Mouse (Mus musculus): ENCODE results near the gene Lgals4.

The Lgals4 gene

DNA sequence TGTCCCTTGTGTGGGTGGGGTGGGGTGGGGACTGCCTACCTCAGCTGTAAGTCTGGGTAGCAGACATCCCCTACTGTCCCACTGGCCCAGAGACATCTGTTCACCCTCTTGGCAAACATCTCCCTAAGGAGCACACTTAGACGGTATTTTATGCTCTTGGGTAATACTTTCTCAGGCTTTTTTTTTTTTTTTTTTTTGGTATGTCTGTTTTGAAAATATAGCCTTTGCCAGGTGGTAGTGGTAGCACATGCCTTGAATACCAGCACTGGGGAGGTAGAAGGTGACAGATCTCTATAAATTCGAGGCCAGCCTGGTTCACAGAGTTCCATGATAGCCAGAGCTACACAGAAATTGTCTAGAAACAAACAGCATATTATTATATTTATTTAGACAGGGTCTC, 9.7 kb upstream of the Lgals4 start:
- no peak for DNase-seq

DNA sequence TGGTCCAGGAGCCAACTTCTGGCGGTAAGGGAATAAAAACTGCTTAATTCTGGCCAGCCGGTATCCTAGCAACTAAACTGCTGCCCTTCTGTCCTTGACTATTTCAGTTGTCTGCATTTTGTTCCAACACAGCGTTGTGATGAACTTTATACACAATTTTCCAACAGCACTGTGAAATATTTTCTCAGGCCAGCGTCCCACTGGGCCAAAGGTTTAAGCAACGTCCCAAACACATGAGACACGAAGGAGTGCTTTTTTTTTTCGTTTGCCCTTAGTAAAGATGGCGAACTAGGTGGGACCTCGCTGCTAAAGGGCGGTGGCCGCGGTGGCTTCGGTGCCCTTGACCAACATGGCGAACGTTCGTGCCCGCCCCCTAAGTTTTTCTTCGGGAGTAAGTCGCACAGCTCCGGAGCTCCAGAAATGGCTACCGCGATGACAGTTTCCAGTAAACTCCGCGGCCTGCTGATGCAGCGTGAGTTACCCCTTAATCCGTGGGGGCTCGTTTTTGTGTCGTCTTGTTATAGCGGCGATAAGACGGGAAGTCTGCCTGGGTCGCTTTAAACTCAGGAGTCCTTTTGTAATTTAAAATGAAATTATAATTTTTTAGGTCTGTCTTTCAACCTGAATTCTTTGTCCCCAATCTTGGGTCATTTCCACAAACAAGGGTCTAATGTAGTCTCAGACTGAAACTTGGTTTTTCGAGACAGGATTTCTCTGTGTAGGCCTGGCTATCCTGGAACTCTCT, 8.5 kb upstream of the Lgals4 start, which contains the start of gene Ech1:
Ech1 (plus strand) TSS at position 277 of the 745 bp plus-strand sequence.
- DNase-seq = peak; percentile 82 to 86

DNA sequence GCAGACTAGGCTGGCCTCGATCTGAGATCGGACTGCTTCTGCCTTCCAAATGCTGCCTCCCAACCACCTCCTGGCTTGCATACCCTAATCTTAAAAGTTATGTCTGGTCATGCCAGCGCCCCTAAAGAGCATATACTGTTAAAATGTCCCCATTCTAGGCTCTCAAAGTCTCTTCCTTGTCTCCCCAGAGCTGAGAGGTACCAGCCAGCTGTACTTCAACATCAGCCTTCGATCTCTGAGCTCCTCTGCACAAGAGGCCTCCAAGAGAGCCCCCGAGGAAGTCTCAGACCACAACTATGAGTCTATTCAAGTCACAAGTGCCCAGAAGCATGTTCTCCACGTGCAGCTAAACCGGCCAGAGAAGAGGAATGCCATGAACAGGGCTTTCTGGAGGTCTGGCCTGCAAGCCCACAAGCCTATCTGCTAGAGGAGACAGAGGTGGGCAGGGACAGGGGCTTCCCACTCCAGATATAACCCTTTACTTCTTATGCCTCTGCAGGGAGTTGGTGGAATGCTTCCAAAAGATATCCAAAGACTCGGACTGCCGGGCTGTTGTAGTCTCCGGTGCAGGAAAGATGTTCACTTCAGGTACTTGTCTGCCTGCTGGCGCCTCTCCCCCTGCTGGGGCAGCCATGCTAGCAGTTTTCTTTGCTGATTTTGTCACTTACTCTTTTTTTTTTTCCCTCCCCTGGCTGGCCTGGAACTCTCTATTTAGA, 7.8 kb upstream of the Lgals4 start:
- DNase-seq = peak in 1 of 2 experiments; percentile 36

DNA sequence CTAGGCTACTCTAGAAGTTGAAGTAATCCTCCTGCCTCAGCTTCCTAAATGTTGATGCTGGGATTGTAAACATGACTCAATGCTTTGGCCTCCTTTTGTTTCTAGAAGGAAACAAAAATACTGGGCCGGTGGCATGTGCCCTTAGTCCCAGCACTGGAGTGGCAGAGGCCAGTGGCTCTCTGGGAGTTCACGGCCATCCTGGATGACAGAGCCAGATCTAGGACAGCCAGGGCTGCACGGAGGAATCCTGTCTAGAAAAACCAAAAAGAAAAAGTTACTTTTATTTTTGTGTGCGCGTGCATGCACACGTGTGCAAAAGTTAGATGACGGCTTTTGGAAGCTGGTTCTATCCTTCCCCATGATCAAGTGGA, 7.3 kb upstream of the Lgals4 start:
- no peak for DNase-seq

DNA sequence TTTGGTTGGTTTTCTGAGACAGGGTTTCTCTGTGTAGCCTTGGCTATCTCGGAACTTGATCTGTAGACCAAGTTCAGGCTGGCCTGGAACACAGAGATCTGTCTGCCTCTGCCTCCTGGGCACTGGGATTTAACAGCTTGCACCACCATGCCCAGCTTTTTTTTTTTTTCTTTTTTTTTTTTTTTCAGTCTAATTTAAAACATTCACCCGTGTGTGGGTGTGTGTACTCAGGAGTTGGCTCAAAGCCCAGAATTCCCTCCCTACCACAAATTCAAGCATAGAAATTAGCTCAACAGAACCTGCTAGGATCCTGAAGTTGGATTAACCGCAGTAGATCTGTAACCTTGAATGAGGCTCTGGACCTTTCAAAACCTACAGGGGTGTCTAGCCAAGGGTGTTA, 6.3 kb upstream of the Lgals4 start:
- no peak for DNase-seq

DNA sequence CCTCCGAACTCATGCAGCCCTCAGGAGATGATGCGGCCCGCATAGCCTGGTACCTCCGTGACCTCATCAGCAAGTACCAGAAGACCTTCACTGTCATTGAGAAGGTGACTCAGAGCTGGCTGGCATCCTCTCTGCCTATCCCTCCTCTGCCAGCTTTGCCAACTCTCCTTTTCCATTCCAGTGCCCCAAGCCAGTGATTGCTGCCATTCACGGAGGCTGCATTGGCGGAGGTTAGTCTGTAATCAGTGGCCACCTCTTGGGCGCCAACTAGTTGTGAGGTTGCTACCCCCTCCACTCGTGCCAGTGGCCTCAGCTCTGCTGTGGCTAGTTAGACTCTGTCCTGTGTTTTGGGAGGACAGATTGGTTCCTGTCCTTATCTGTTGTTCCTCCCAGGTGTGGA, 3.8 kb upstream of the Lgals4 start:
- no peak for DNase-seq

DNA sequence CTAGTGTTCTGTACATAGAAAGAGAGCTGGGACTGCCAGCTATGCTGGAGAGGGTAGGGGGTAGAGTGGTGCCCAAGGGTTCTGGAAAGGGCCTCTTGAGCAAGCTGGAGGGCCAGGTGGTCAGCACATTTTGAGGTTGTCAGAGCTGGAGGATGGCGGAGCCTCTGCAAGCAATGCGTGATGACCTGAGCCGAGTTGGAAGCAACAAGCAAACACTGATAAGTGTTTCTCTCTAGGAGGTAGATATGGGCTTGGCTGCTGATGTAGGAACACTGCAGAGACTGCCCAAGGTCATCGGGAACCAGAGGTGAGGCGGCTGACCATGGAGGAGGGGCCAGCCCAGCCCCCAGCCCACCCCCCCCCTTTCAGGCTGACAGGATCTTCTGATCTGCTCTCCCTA, 2.7 kb upstream of the Lgals4 start:
- no peak for DNase-seq

DNA sequence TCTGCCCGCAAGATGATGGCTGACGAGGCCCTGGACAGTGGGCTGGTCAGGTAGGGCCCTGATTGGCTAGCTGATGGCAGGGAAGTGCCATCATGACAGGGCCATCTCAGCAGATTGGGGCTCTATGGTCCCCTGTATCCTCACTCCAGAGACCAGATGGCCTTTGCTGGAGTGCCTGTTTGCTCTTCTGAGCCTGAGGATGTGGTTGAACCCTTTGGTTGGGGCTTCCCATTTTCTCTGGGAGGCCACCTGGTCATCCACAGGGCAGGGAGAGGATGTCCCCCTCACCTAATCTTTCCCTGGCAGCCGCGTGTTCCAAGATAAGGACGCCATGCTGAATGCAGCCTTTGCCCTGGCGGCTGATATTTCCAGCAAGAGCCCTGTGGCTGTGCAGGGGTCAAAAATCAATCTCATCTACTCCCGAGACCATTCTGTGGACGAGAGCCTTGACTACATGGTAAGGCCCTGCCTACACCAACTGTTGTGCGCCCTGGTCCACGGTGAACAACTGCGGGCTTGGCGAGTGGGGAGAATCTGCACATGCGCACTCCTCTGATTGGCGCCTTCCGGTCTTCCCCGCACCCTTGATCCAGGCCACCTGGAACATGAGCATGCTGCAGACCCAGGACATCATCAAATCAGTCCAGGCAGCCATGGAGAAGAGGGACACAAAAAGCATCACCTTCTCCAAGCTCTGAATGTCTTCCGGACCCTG, 2.1 kb upstream of the Lgals4 start:
- DNase-seq = no peak

DNA sequence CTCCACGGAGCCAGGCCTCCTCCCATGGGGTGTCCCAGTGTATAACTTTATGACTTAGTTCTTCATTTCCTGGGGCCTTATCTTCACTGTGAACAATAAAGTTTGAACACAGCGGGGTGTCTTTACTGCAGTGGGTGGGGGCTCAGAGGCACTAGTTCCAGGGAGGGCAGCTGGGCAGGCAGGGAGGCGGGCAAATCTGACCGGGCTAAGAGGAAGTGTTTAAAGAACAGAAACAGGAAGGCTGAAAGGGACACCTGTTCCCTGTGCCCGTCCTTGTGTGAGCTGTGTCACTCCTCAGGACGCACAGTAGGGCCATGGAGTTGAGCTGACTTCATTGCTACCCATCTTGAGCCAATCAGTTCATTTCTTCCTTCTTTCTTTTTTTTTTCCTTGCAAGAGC, 1.5 kb upstream of the Lgals4 start:
- no peak for DNase-seq

DNA sequence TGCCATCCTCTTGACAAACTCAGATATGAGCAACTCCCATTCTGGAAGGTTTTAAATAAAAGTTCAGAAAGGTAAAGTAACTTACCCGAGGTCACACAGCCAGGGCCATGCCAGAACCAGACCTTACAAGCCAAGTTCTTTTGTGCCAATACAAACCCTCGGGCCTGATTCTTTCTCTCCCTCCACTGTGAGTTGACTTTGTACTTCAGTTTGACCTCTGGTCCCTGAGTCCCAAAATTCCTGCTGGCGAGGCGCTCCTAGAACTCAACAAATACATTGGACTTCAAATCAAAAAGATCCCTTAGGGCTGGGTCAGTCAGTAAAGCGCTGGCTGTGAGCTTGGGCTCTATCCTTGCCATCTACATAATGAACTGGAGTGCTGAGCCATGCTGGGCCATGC, 3.3 kb downstream of the Lgals4 start:
- no peak for DNase-seq

DNA sequence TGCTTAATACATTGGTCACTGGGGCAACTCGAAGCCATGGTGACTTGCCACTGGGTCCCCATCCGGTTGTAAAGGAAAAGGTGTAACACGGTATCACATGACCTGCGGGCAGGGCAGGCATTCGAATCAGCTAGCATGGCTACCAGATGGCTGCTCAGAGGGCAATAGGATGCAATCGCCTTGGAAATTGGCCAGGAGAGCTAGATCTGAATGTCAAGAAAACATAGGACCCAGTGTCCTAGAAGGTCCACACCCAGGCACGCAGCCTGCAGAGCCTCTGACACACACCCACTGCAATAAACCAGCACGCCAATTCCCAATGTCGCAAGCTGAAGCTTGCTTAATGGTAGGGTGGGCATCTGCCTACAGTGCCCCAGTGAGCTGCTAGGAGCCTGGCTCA, 4.7 kb downstream of the Lgals4 start:
- no peak for DNase-seq

DNA sequence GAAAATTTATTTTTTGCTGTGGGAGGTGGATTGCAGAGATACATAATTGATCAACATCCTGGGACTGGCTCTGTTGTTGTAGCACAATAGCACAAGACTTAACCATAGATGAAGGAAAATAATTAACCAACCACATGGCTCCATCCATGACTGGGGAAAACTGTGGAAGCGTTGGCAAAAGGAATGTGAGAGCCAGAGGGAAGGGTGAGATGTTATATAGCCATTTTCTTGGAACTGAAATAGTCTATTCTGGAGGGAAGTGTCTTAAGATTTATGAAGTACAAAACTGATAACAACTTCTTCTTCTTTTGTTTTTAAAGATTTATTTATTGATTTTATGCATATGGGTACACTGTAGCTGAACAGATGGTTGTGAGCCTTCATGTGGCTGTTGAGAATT, 13.6 kb downstream of the Lgals4 start:
- no peak for DNase-seq

DNA sequence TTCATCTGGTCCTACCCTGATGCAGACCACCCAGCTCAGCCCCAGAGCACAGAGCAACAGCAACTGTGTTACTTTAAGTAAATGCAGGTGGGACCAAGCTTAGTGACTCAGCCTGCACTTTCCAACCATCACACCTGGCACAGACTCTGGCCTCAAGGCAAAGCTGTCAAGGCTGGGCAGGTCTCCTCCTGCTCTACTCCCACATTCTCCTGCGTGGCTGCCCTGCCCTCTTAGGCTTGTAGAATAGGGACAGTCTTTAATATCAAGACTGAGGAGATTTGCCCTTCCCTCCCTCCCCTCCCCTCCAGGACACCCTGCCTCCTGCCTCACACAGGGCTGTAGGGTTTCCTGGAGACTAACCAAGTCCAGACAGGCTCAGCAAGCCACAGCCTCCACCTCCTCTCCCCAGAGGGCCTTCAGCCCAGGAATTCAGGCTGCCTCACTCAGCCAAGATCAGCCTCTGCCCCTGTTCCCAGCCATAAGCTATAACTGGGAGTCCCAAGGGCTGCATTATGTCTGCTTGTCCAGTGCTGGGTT, 16.1 kb downstream of the Lgals4 start:
- DNase-seq = no peak

DNA sequence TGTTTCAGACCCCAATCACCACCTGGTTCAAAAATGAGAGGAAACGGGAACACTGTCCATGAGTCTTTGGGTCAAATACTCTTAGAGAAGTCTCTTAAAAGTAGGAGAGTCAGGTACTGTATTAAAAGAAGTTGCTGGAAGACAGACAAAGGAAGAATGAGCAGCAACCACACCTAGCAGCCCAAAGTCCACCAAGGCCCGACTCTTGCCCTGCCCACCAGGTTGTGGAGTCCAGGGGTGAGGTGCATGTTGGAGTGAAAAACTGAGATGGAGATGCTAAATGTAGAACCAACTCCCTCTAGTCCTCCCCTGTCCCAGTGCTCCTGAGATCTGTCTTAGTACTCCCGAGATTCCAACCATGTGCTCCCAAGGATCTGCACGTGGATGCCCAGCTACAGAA, 17.0 kb downstream of the Lgals4 start:
- no peak for DNase-seq

DNA sequence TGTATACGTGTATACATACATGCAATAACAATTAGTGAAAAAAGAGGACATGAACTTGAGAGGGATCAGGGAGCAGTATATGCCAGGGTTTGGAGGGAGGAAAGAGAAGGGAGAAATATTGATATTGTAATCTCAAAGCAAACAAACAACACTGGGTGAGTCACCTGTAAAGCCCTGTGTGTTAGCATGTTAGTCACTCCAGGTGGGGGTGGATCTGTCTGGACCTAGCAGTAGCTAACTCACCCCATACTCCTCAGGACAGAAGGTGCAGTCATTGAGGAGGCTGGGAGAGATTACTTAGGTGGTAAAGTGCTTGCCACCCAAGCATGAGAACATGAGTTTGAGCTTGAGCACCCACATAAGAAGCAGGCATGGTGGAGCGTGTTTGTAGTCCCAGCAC, 26.3 kb downstream of the Lgals4 start:
- no peak for DNase-seq

DNA sequence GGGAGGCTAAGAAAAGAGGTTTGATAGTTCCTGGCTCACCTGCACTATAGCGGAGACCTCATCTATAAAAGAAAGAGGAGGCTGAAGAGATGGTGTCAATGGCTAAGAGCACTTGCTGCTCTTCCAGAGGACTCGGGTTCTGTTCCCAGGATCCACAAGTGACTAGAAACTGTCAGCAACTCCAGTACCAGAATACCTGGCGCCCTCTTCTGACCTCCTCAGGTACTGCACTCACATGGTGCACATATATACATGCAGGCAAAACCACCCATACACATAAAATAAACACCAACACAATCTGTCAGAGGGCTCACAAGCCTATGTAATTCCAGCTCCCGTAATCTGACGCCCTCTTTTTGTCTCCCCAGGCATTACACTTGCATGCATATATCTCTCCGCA, 27.2 kb downstream of the Lgals4 start:
- no peak for DNase-seq

DNA sequence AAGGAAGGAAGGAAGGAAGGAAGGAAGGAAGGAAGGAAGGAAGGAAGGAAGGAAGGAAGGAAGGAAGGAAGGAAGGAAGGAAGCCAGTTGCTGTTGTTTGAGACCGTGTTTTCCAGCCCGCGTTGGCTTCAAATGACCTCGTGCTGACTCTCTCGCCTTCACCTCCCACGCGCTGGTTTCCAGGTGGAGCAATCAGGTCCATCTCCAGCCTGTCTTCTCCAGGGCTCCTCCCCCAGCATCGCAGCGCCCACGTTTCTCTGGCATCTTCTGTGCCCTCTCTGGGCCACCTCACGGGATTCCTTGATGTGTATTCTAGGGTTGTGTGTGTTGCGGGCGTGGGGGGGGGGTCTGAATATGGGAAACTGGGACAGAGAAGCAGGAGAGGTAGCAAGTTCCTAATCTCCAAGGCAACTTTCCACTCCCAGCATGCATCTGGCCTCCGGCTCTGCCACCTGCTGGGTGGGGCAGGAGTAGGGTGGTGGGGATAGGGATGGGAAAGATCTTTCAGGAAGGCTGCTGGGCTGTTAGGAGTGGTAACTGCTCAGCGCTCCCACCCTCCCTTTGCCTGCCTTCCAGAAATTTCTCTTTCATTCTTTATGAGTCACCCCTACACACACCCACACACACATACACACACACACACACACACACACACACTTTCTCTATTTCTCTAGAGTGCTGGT, 29.3 kb downstream of the Lgals4 start:
- DNase-seq = no peak

DNA sequence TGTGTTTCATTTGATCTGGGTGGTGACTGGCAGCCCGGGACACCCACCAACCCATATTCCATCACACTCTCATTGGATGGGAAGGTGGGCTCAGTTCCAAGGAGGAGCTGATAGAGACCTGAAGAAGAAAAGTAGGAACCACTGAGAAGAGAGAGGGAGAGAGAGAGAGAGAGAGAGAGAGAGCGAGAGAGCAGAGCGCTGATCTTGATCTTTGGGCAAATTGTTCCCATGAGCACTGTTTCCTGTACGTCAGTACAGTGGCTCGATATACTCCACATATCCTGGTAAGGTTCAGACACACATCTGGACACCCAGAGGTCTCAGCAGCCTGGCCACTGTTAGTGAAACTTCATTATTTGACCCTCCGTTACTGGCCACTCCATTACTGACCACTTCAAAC, 29.9 kb downstream of the Lgals4 start, which contains the start of gene Lgals7:
Lgals7 (plus strand) TSS at position 314 of the 400 bp plus-strand sequence.
- no peak for DNase-seq

DNA sequence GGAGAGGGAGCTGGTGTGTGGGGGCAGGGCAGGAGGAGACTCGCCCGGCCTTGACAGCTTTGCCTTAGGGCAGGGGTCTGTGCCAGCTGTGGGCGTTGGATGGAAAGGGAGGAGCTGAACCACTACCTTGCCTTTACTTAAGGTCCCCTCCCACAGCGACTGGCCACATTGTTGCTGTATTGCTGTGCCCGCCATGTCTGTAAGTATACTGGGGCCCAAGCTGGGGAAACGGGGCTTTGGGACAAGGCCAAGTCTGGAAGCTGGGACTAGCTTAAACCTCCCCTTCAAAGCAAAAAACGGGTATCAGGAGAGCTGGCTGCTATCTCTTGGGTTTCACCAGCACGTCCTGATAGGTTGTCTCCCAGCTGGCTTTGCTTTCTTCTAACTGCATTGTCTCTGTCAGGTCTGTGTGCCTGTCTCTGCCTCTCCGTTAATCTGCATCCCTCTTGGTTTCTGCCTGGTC, 30.7 kb downstream of the Lgals4 start:
- DNase-seq = no peak

DNA sequence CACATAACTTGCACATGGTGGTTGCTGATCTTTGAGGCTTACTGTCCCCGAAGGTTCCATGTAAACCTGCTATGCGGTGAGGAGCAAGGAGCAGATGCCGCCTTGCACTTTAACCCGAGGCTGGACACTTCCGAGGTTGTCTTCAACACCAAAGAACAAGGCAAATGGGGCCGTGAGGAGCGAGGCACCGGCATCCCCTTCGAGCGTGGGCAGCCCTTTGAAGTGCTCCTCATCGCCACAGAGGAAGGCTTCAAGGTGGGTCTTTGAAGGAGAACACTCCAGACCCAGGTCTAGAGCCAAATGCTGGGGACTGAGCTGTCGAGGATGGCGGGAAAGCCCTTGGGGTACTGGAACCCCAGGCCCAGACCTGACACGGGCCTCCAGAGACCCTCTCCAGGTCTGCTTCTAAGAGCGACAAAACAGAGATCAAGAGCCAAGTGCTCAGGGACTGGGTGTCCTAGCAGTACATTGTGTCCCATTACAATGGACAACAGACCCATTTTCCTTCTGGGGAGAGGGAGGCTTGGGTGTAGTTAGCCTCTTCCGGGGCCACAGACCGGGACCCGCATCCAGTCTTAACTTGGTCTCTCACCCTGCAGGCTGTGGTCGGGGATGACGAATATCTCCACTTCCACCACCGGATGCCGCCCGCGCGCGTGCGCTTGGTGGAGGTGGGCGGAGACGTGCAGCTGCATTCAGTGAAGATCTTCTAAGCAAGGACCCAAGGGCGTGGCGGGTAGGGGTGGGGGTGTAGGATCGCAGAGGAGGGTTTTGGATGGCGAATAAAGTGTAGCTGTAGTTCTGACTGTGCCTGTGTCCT, 32.0 kb downstream of the Lgals4 start:
- peak; percentile 97 to 99 for DNase-seq

DNA sequence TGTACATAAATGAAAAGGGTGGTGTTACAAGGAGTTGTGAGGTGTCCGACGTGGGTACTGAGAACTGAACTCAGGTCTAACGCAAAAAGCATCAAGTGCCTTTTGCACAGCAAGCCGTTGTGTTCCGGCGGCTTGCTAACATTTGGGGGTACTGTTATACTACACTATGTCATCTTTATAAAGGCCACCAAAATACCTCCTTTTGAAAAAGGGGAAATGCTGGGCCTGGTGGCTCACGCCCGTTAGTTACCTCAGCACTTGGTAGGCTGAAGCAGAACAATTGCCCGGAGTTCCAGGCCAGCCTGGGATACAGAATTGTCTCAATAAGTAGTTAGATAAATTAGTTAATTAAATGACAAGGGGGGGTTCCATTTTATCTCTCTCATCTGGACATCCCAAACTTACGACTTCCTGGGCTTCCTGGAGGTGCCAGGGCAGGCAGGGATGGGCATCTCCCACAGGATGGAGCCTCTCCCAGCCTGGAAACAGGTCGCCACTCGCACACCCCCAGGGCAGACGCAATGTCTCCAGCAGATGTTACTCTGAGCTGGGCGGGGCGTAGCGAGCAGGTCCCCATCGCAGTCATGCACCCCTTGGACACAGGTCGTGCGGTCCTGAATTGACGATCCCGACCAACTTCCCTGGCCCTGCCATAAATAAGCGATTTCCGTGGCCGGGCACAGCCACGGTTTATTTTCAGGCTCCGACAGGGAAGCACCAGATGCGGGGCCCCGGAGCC, 33.3 kb downstream of the Lgals4 start:
- DNase-seq = no peak

Data from thymus, adult 18-20 months (tissue).